Mouse (Mus musculus): ENCODE measurements around the gene Clip2. TPM values are rescaled to one million over a fixed set of nuclear protein-coding genes. Genes with fewer than 3 reads are reported as not detected.

Gene Clip2
- total and polyA plus RNA-seq, 3 experiments = 3.5 to 7.4 TPM; not detected in 1

DNA sequence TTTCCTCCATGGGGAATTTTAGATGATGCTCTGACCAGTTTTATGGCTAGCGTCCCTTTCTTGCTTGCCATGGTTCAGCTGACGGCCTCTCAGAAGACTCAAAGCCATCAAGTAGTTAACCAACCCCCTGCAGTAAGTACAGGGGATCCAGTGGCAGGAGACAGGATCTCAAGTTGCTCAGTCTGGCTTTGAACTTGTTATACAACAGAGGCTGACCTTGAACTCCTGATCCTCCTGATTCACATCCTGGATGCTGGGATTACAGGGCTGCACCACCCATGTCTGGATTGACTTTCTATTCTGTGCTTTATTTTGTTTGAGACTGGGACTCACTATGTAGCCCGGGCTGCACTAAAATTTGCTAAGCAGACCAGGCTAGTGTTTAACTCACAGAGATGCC is 110.2 kb downstream of the Clip2 start:
- TF ChIP-seq MAX (IDR thresholded peaks at IDR 0.05; ENCODE audit: low read length) = no peak
- TF ChIP-seq ZNF384 (IDR thresholded peaks at IDR 0.05; ENCODE audit: low read depth, low read length) = no peak
- no peak for TF ChIP-seq BHLHE40 (IDR thresholded peaks at IDR 0.05; ENCODE audit: borderline replicate concordance, low read depth, low read length)
- no peak for TF ChIP-seq POLR2AphosphoS2 (IDR thresholded peaks at IDR 0.05; ENCODE audit: low read length)
- no peak for TF ChIP-seq RCOR1 (IDR thresholded peaks at IDR 0.05; ENCODE audit: low read depth, low read length)
- TF ChIP-seq GABPA (IDR thresholded peaks at IDR 0.05; ENCODE audit: low read depth, low read length) = no peak
- no peak for TF ChIP-seq TBP (IDR thresholded peaks at IDR 0.05; ENCODE audit: low read depth, low read length)
- TF ChIP-seq JUND (IDR thresholded peaks at IDR 0.05; ENCODE audit: low read depth, low read length) = no peak
- Histone ChIP-seq H3K4me1 (ENCODE audit: control insufficient read depth in 1 of 2, insufficient read depth in 2 of 2, low read length in 2 of 2) (no peaks in the 10 kb centered on the region), H3K27me3 (ENCODE audit: control insufficient read depth in 1 of 2, insufficient read depth in 2 of 2, low read length in 2 of 2) (no peaks in the 10 kb centered on the region), H3K9ac (ENCODE audit: control insufficient read depth, low read depth, low read length, poor library complexity, severe bottlenecking) (no peak overlapping the region), H3K36me3 (ENCODE audit: control insufficient read depth in 1 of 2, insufficient read depth in 2 of 2, low read length in 2 of 2) (no peaks in the 10 kb centered on the region), H3K79me2 (ENCODE audit: control insufficient read depth, insufficient read depth, low read length, poor library complexity) (peaks cover 2% of the 10 kb centered on the region; the same call in 1 of the 2 replicates), H3K9me3 (replicated peaks; ENCODE audit: insufficient read depth, low read length) (no peaks in the 10 kb centered on the region), H3K4me3 (ENCODE audit: control insufficient read depth in 1 of 2, insufficient read depth in 1 of 2, low read depth in 2 of 2, low read length in 2 of 2) (no peak overlapping the region), H3K27ac (ENCODE audit: control insufficient read depth, low read depth, low read length) (no peak overlapping the region)
- no peak for DNase-seq (ENCODE audit: low read depth, low spot score)

DNA sequence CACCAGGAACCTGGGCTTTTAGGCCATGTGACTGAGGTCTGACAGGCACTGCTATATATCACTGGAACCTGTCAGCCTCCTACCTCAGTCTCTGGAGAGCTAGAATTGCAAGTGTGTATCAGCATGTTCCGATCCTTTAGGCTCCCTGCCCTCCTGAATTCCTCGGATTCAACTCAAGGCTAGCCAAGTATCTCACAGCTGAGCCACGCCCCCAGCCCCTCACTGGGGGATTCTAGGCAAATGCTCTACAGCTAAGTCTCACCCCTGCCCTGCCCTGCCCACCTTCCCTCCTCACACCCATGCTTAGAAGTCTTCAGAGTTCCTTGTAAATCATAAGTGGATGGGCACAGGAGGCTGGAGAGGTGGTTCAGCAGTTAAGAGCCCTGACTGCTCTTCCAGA is 111.1 kb downstream of the Clip2 start:
- no peaks in the 10 kb centered on the region for H3K36me3 ChIP-seq (ENCODE audit: control insufficient read depth in 1 of 2, insufficient read depth in 2 of 2, low read length in 2 of 2)
- H3K27ac ChIP-seq (ENCODE audit: control insufficient read depth, low read depth, low read length) = no peak overlapping the region
- TF ChIP-seq ELF1 (IDR thresholded peaks at IDR 0.05; ENCODE audit: low read depth, low read length) = no peak
- no peak for TF ChIP-seq ZKSCAN1 (IDR thresholded peaks at IDR 0.05; ENCODE audit: low read depth, low read length)
- TF ChIP-seq MEF2A (IDR thresholded peaks at IDR 0.05; ENCODE audit: extremely low read depth, insufficient replicate concordance, low read depth, low read length, poor library complexity, severe bottlenecking) = no peak
- TF ChIP-seq TAL1 (IDR thresholded peaks at IDR 0.05; ENCODE audit: low read length) = no peak
- no peak for TF ChIP-seq JUND (IDR thresholded peaks at IDR 0.05; ENCODE audit: low read depth, low read length)
- TF ChIP-seq MAZ (IDR thresholded peaks at IDR 0.05; ENCODE audit: low read depth, low read length) = no peak
- TF ChIP-seq NELFE (IDR thresholded peaks at IDR 0.05; ENCODE audit: low read depth, low read length) = no peak
- no peak for TF ChIP-seq TBP (IDR thresholded peaks at IDR 0.05; ENCODE audit: low read depth, low read length)
- TF ChIP-seq BHLHE40 (IDR thresholded peaks at IDR 0.05; ENCODE audit: borderline replicate concordance, low read depth, low read length) = no peak
- no peak for TF ChIP-seq POLR2AphosphoS5 (IDR thresholded peaks at IDR 0.05; ENCODE audit: borderline replicate concordance, low read depth, low read length)
- TF ChIP-seq ZC3H11A (IDR thresholded peaks at IDR 0.05; ENCODE audit: low read depth, low read length) = no peak
- no peak for DNase-seq (ENCODE audit: low read depth, low spot score)
- H3K9ac ChIP-seq (ENCODE audit: control insufficient read depth, low read depth, low read length, poor library complexity, severe bottlenecking) = no peak overlapping the region
- no peak overlapping the region for H3K4me3 ChIP-seq (ENCODE audit: control insufficient read depth in 1 of 2, insufficient read depth in 1 of 2, low read depth in 2 of 2, low read length in 2 of 2)
- no peaks in the 10 kb centered on the region for H3K79me2 ChIP-seq (ENCODE audit: control insufficient read depth, insufficient read depth, low read length, poor library complexity)
- H3K9me3 ChIP-seq (replicated peaks; ENCODE audit: insufficient read depth, low read length) = no peaks in the 10 kb centered on the region
- H3K27me3 ChIP-seq (ENCODE audit: control insufficient read depth in 1 of 2, insufficient read depth in 2 of 2, low read length in 2 of 2) = no peaks in the 10 kb centered on the region
- no peaks in the 10 kb centered on the region for H3K4me1 ChIP-seq (ENCODE audit: control insufficient read depth in 1 of 2, insufficient read depth in 2 of 2, low read length in 2 of 2)

Measured in MEL (cell line).